Mouse (Mus musculus) 3134 (cell line): ENCODE measurements around the gene Panx2.

ENCODE experiments used
- DNase-seq: peaks from one replicate; pipeline ENCODE4 v3.0.0-alpha.2; 2011; ENCODE audit warnings: low spot score; ENCODE audit not compliant: insufficient read length; ENCODE audit errors: extremely low read depth

The Panx2 gene

GRCm38 (mm10) chr15:89122649-89123366, 63.3 kb downstream of the Panx2 start, which contains the start of gene Tubgcp6:
TSS of gene Tubgcp6 (minus strand) at chr15:89123112.
- peak; percentile 87 for DNase-seq
